Mouse (Mus musculus): ENCODE measurements around the gene Adamtsl5.

Gene Adamtsl5

DNA sequence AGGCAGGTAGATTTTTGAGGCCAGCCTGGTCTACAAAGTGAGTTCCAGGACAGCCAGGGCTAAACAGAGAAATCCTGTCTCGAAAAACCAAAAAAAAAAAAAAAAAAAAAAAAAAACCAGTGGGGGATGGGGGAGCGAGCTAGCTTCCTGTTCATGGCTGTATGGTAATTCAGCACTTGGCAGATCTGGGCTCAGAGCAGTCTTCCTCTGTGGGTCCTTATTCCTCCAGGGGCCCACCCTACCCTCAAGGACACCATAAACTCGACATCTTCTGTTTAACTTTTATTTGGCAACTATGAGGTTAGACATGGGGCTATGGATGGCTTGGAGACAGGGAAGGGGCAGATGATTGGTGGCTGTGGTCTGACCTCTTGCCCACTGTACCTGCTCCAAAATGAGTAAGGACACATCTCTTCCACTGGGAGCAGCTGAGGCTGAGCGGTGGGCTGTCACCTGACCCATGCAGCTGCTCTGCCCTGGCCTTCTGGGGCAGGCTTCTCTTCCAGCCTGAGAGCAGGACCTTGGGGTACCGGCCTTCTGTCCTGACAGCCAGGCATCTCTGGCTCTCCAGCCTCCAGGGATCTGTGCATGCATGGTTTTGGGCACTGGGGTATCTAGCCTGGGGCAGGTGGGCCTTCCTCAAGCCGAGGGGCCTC, 27.1 kb downstream of the Adamtsl5 start:
- DNase-seq (ENCODE audit: low read depth, low spot score) = no peak

GRCm38 (mm10) chr10:80320340-80320760, 27.9 kb downstream of the Adamtsl5 start, which contains the start of gene 2310011J03Rik:
2310011J03Rik (minus strand) TSS chr10:80320537.
- DNase-seq (ENCODE audit: low read depth, low spot score) = peak; percentile 97

GRCm38 (mm10) chr10:80317011-80317410, 31.2 kb downstream of the Adamtsl5 start:
- DNase-seq (ENCODE audit: low read depth, low spot score) = no peak

- DNase-seq (ENCODE audit: low read depth, low spot score) = peak; percentile 78
Observed at GRCm38 (mm10) chr10:80316359-80316781, 31.8 kb downstream of the Adamtsl5 start.

GRCm38 (mm10) chr10:80315315-80315714, 32.9 kb downstream of the Adamtsl5 start:
- DNase-seq (ENCODE audit: low read depth, low spot score) = no peak

DNA sequence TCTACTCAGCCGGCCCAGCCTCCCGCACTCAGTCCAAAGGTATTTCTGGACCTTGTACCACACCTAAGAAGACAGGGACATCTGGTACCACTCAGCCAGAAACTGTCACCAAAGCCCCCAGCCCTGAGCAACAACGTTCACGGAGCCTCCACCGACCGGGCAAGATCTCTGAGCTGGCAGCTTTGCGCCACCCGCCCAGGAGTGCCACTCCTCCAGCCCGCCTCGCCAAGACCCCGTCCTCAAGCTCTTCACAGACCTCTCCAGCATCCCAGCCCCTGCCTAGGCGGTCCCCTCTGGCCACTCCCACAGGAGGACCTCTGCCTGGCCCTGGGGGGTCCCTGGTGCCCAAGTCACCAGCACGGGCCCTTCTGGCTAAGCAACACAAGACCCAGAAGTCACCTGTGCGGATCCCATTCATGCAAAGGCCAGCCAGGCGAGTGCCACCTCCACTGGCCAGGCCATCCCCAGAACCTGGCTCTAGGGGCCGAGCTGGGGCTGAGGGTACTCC, 33.7 kb downstream of the Adamtsl5 start:
- no peak for DNase-seq (ENCODE audit: low read depth, low spot score)

DNA sequence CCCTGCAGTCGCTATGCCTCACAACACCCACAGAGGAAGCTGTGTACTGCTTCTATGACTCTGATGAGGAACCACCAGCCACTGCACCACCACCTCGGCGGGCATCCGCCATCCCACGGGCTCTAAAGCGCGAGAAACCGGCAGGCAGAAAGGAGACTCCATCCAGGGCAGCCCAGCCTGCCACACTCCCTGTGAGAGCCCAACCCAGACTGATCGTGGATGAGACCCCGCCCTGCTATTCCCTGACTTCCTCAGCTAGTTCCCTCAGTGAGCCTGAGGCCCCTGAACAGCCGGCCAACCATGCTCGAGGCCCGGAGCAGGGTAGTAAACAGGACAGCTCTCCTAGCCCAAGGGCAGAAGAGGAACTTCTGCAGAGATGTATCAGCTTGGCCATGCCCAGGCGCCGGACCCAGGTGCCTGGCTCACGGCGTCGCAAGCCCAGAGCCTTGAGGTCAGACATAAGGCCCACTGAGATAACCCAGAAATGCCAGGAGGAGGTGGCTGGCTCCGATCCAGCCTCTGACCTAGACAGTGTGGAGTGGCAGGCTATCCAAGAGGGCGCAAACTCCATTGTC, 34.5 kb downstream of the Adamtsl5 start:
- DNase-seq (ENCODE audit: low read depth, low spot score) = peak; percentile 78

- DNase-seq (ENCODE audit: low read depth, low spot score) = no peak
Observed at GRCm38 (mm10) chr10:80312586-80313504, 35.4 kb downstream of the Adamtsl5 start.

- no peak for DNase-seq (ENCODE audit: low read depth, low spot score)
Observed at GRCm38 (mm10) chr10:80311560-80311959, 36.7 kb downstream of the Adamtsl5 start.

- DNase-seq (ENCODE audit: low read depth, low spot score) = no peak
Observed at GRCm38 (mm10) chr10:80304862-80305261, 43.4 kb downstream of the Adamtsl5 start.

DNA sequence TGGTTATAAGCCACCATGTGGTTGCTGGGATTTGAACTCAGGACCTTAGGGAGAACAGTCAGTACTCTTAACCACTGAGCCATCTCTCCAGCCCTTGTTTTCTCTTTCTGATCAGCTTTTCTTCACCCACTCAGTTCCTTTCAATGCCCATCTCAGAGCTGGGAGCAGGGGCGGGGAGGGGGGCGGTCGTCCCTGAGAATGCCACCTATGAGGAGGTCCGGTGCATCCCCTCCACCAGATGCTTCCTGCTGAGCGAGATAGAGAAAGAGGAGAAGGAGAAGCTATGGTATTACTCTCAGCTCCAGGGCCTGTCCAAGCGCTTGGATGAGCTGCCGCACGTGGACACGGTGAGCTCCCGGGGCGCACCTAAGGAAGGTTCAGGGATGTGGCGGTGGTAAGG, 43.8 kb downstream of the Adamtsl5 start:
- no peak for DNase-seq (ENCODE audit: low read depth, low spot score)

GRCm38 (mm10) chr10:80302471-80302881, 45.7 kb downstream of the Adamtsl5 start:
- peak; percentile 78 for DNase-seq (ENCODE audit: low read depth, low spot score)

- DNase-seq (ENCODE audit: low read depth, low spot score) = no peak
Observed at GRCm38 (mm10) chr10:80302082-80302355, 46.2 kb downstream of the Adamtsl5 start.

DNA sequence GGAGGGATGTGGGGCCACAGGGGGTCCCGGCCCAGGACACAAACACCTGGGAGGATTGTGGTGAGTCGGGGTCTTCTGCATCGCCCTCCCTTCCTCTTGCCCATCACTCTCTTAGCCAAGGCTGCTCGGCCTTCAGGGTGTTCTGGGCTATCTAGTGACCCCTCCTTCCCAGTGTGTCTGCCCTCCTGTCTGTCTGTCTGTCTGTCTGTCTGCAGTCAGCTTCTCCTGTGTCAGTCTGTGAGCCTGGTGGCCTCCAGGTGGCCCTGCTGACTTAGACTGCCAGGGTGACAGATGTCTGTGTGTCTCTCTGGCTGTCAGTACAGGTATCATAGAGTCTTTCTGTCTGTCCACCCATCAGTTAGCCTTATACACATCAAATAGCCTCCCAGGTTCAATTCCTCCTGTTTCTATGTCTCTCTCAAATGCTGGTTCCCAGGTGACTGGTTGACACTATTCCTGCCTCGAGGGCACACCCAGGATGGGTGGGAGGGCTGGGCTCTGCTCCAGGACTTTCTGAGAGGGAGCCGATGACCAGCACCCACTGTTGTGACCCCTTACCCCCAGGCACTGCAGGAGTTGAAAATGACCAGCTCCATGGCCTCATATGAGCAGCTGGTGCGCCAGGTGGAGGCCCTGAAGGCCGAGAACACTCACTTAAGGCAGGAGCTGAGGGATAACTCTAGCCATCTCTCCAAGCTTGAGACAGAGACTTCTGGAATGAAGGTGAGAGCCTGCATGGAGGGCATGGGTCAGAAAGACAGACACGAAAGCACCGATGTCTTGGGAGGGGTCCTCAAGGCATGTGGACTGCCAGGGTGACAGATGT, 46.7 kb downstream of the Adamtsl5 start:
- no peak for DNase-seq (ENCODE audit: low read depth, low spot score)

DNA sequence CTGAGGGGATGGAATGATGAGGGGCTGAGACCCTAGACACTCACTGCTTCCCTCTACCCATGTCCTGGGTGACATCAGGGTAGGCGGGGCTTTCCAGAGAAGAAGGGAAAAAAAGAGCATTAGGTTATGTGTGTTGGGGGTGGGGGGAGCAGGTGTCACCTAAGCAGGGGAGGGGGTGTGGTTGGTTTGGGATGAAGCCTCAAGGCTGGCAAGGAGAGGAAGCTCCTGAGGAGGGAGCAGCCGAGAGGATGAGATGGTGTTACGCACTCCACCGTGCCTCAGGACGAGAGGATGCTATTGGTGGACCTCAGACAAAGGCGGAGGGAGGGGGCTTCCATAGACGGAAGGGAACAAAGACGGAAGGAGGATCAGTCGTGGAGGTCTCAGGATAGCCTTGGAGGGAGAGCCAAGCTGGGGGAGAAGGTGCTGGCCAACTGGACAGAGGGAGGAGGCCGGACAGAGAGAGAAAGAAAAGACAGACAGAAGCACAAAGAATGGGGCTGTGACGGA, 47.5 kb downstream of the Adamtsl5 start:
- DNase-seq (ENCODE audit: low read depth, low spot score) = peak; percentile 79

GRCm38 (mm10) chr10:80299824-80300223, 48.4 kb downstream of the Adamtsl5 start:
- DNase-seq (ENCODE audit: low read depth, low spot score) = no peak

- DNase-seq (ENCODE audit: low read depth, low spot score) = peak; percentile 55
Observed at GRCm38 (mm10) chr10:80299301-80299700, 48.9 kb downstream of the Adamtsl5 start.

GRCm38 (mm10) chr10:80298571-80299281, 49.5 kb downstream of the Adamtsl5 start:
- DNase-seq (ENCODE audit: low read depth, low spot score) = peak; percentile 98

DNA sequence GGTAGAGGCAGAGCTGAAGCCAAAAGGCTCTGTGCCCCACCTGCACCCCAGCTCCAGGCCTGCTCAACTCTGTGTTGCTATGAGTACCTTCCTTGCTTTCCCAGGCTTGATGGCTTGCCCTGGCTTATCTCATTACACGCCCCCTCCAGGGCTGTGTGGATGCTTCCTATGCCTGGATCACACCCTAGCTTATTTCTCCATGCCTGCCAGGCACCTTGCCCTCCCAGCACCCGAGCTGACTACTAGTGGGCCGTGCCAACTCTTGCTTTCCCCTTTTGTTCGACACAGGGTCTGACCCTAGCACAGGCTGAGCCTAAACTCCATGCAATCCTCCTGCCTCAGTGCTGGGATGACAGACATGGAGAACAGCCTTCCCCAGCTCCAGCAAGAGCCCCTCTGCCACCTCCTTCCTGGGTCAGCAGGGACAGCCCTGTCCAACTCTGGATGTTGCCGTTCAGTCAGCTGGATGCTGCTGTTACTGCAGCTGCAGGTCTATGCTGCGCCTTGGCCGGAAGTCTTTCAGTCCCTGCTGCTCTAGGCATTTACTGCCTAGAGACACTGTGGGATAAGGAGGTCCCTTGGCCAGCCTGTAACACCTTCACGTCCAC, 50.6 kb downstream of the Adamtsl5 start:
- DNase-seq (ENCODE audit: low read depth, low spot score) = no peak

GRCm38 (mm10) chr10:80296824-80297223, 51.4 kb downstream of the Adamtsl5 start:
- no peak for DNase-seq (ENCODE audit: low read depth, low spot score)

Data from brain, adult 2 months (tissue).